Mouse (Mus musculus) liver, adult (tissue): ENCODE data around the gene 6030408B16Rik.

ENCODE experiments used
- GATA4 ChIP-seq: IDR thresholded peaks from 2 replicates; pipeline ENCODE4 v1.6.1; 2014; ENCODE audit warnings: mild to moderate bottlenecking, low read length; ENCODE audit not compliant: insufficient replicate concordance

The 6030408B16Rik gene

DNA sequence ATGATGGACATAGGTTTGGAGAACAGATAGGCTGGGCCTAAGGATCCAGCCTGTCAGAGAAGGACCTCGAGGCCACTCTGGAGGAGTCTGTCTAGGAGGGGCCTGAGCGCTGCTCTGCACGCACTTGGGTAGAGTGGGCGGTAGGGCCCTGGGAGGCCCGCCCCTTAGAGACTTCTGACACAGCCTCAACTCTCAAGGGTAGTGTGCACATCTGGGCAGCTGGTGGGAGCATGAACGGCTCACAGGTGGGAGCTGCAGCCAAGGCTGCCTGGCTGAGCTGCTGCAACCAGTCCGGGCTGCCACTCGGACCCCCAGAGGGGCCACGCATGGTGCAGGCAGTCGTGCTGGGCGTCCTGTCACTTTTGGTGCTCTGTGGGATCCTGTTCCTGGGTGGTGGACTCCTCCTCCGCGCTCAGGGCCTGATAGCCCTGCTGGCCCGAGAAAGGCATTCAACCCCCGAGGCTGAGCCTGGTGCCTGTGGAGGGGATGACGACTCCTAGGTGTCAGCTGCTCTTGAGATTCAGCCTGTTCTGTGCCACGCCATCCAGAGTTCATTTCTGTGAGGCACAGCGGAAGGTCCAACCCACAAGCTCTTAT lies at the start of gene 6030408B16Rik:
Gene 6030408B16Rik (plus strand): TSS at position 188 of the 597 bp plus-strand sequence.
- TF ChIP-seq GATA4: no peak

DNA sequence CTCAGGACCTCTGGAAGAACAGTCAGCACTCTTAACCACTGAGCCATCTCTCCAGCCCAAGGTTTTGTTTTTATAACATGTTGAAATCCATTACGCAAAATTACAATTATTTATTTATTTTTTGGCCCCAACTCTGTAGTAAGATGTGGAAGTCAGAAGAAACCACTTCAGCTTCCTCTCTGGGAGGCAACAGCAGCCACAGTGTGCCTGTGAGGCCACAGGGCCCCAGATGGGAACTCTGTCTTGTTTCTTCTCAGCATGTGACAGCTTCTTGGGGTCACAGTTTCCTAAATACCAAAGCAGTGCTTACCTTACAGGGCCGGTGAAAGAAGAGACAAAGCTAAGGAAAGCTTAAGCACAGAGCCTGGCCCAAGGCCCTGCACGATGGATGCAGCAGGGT lies 49.0 kb upstream of the 6030408B16Rik start:
- TF ChIP-seq GATA4: no peak

DNA sequence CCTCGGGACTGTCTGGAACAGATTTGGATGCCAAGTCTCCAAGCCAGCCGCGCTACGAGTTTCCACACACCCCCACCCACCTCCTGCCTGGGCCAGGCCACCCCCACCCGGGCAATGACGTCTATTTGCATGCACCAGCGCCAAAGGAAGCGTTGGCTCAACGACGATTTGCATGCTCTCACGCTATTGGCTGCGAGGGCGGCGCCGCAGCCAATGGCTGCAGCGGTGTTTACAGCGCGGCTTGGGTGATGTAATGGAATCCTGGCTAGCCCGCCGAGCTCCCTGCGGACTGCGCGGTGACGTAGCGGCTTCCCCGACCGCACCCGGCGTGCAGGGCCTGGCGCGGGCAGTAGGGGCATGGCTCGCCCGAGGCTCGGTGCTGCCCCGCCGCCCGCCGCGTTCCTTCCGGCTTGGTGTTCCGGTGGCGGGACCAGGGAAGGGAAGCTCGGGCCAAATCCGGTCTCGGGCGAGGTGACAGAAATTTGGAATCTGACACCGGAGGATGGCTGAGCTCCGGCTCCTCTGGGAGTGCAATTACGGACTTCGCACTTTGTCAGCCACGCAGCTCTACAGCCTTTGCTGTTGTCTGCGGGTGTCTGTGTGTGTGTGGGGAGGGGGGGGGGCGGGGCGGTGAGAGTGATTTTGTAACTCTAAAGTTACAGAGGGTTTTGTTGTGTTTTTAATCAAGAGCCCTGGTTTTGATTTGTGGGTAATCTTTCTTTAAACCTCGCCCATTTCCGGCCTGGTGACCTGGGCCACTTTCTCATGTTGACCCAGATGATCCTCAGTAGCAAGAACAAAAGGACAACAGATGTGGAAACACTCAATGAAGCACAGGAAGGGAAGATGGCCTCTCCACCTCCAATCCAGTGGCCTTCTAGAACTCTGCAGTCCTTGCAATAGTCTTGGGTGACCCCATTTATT lies 46.5 kb upstream of the 6030408B16Rik start:
- 0 out of 2 replicates have a peak, but pooled peaks have one; percentile 3 for TF ChIP-seq GATA4

DNA sequence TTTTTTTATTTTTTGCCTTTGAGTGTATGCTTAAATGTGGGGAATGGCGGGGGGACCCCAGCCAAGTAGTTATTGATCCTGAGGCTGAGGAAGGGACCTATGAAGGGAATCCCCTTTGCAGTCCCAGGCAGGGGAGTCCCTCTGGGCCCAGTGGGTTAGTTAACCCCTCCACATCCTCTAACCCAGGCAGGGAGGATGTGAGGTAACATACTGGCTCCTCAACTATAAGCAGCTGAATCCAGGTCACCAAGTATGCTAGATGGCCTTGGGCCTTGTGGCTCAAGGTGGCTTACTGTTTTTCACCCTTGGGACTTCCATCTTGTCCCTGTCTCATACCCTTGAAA lies 45.9 kb upstream of the 6030408B16Rik start:
- no peak for TF ChIP-seq GATA4

DNA sequence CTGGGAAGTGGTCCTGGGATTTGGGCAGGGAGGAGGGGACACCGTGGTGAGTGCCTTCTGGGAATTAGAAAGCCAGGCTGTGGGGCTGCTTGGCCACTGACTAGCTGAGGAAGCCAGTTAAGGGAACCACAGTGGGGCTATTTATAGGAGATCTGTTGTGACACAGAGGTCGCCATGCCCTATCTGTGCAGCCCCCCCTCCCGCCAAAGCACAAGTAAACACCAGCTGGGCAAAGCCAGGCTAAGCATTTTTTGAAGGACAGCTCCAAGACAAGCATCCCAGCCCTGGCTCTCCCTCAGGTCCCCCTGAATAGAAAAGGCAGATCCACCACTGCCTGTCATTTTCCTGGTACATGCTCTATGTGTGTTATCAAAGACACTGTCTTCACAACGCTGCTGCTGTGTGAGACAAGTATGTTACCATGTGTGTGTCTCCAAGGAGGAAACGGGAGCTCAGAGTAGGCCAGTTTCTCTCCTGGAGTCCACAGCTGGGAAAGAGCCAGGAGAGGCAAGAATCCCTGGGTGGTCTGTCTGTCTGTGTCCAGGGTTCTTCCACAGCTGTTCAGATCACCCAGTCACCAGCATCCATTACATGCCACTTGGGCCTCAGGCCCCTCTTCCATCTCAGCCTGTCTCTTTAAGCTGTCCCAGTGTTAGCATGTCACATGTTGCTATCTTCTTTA lies 44.8 kb upstream of the 6030408B16Rik start:
- no peak for TF ChIP-seq GATA4

DNA sequence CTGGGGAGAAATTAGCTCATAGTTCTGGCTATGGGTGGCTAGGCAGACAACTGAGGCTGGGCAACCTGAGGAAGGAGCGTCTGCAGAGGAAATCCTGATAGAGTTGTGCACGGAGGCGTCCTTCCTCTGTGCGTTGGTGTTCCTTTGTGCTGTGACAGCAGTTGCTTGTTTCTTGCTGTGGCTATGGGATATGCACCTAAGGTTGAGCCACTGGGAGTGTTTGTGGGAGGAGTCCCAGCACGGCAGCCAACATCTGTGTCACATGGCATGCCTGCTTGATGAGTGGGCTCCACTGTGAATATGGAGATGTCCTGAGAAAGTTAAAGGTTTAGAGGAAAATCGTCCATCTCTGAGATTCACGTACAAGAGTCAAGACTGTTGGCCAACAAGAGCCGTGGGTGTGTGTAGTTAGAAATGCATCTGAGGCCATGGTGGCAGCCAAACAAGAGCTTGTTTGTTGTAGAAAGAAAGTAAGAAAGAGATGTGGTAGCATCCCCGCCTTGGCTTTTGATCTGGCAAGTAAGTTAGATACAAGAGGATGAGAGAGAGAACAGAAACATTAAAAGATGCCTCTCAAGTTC lies 42.7 kb upstream of the 6030408B16Rik start:
- no peak for TF ChIP-seq GATA4

DNA sequence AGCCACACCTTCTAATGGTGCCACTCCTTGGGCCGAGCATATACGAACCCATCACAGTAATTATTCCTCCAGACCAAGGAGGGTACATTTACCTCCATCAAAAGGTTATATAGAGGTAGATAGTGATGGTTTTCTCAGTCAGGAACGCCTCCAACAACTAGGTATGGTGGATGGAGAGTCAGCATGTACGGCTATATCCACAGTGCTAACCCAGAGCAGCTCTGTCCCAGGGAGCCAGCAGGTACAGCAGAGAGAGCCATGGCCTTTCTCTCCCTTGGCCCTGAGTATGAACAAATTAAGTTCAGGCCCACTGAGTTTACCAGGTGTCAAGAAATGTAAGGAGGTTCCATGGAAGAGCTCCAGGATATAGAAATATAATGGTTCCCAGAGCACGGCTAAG lies 41.1 kb upstream of the 6030408B16Rik start:
- TF ChIP-seq GATA4: no peak

DNA sequence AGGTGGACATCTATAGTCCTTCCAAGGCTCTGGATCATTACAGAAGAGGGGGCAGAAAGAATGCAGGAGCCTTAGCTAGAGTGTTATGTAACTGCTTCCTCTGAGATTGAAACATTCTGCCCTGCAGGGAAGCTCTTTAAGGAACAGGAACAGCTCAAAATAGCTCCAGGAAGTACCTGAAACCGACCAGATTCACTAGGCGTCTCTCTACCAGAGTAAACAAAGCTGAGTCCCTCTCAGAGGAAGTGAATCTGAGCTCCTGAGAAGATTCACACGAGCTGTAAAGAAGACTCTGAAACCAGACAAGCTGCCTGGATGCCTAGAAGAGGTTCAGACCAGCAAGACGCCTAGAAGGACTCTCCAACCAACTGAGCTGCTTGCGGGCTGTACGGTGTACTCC lies 40.4 kb upstream of the 6030408B16Rik start:
- TF ChIP-seq GATA4: no peak

DNA sequence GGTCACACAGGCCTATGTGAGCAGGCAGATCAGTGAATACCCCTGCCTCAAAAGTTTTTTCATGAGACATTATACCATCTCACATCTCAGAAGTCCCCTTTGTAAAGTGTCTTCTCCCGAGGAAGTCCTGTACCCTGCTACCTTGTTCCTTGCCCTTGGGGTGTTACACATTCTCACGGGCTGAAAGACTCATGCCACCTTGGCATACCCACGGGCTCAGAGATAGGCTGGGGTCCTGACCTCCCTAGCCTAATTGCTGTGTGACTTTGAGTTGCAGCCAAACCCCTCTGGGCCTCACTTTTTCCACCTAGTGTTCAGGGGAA lies 39.5 kb upstream of the 6030408B16Rik start:
- no peak for TF ChIP-seq GATA4

DNA sequence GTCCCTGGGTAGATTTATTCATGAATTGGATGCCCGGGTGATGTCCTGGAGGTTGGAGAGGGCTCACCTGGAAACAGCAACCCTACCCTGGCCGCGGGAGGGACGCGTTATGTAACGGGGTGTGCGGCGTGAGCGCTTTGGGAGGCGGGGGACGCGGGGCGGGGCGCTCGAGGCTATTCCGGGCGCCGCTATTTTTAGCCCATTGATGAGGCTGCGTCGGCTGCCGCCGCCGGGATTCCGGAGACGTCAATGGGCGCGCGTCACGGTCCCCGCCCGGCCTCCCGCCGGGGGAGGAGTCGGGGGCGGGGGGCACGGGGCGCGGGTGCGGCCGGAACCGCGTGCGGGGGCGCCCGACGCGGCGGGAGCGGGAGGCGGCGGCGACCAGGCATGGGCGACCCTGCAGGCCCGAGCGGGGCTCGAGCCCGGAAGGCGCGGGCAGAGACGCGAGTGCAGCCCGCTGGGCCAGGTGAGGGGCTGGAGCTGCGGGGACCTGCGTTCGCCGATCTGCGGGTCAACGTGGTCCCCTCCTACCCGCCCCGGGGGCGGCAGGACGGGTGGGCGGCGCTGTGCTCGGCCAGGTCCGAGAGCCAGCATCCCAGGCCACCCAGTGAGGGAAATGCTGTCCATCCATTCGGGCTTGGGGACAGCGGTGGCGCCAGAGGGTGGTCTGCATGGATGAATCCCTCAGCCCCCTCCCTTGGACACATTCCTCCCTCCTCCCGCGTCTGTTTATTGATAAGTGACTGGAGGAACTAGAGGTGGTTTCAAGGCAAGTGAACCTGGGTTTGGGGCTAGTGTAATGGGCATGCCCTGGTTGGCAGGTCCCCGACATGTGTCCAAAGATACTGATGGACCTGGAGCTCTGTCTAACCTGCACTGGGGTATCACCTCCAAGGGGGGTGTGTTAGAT lies 38.9 kb upstream of the 6030408B16Rik start, which contains the start of gene Nr4a1:
Gene Nr4a1 (plus strand): TSS at position 384 of the 910 bp plus-strand sequence.
- TF ChIP-seq GATA4: no peak

DNA sequence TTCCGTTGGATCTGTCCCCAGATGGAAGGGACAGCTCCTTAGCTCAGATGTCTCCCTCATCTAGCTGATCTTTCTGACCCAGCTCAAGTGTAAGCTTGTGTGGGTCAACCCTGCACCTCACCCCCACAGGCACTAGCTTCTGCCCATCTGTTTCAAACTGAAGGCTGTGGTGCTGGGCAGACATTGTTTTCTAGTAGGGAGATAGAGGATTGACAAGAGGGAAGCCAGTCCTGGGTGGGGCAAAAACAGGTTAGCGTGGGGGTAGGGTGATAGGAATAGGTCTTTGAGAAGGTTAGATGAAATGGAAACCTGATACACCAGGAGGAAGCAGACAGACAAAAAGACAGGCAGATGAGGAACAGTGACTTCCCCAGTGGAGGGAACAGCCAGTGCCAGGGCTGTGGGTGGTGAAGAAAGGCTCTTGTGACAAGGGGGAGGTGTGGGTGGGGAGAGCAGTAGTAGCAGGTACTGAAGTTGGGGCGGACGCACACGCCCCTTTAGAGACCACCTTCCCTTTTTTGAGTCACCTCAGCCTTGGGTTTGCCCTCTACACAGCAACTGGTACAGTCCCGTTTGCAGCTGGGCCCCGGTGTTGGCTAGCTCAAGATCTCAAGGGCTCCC lies 37.1 kb upstream of the 6030408B16Rik start:
- no peak for TF ChIP-seq GATA4

DNA sequence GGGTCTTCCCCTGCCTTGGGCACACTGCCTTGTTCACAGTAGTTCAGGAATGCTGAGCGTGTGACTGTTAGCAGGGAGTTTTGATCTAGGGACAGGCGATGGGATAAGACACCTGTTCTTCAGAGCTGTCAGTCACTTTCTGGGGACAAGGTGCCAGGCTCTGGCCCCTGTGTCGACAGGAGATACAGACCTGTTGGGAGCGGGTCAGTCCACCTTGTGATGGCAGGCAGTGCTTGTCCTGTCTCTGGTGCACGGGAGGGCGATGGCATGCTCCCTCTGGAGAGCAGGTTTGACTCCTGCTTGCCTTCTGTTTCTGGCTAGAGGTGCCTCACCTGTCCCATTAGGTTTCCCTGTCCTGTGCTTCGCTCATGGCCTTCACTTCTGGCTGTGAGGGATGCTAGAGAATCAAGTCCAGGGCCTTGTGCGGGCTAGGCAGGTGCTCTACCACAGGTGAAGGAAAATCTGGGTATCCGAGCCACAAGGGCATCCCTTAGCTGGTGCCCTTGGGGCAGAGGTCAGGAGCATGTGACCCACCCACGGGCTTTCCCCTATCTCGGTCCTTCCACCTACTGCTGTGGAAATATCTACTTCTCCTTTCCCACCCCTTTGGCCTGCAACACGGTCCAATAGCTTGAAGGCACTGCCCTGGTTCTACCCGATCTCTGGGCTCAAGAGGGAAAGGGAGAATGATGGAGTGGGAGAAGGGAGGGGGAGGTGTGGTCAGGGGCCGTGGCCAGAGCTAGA lies 36.4 kb upstream of the 6030408B16Rik start:
- no peak for TF ChIP-seq GATA4

DNA sequence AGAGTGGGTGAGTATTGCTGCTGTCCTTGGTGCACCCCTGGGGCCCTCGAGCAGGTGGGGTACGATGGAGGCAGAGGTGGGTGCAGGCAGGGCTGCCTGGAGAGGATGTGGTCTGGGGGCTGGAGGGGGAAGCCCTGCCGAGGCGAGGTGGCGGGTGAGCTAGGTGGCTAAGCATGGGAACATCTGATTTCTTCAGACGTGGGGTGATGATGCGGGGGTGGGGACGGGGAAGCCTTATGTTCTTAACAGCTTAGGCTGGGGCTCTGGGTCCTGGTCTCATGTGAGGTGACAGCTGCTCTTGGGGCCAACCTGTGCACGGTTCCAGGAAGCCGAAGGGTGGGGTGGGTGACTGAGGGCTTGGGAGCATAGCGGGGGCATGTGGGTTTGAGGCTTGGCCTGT lies 34.6 kb upstream of the 6030408B16Rik start:
- no peak for TF ChIP-seq GATA4
